Mouse (Mus musculus) embryonic fibroblast, embryonic 13.5 days (primary cell): ENCODE measurements around the gene Mcrs1.

Experiments
- CTCF ChIP-seq: IDR thresholded peaks from 2 replicates; pipeline ENCODE4 v1.5.1; 2011; ENCODE audit warnings: mild to moderate bottlenecking, control low read depth, low read length, moderate library complexity, borderline replicate concordance; ENCODE audit not compliant: insufficient read depth
- POLR2A ChIP-seq: IDR thresholded peaks from 2 replicates; pipeline ENCODE4 v1.6.1; 2011; ENCODE audit warnings: low read depth, mild to moderate bottlenecking, control low read depth, low read length, moderate library complexity

GRCm38 (mm10) chr15:99248972-99249371, 2.8 kb downstream of the Mcrs1 start:
- no peak for TF ChIP-seq POLR2A
- no peak for TF ChIP-seq CTCF
